Mouse (Mus musculus) hindbrain, embryonic 13.5 days (tissue): ENCODE results near the gene Polr3g. TPM values are rescaled to one million over a fixed set of nuclear protein-coding genes. Genes with fewer than 3 reads are reported as not detected.

Experiments
- ATAC-seq: fragments of 200-750 bp; cut with Nextera tagmentation; 2 replicates; pipeline ENCODE4 v1.8.0; 2017; ENCODE audit warnings: moderate TSS enrichment; ENCODE audit not compliant: low FRiP score
- H3K27ac ChIP-seq: fragments of 300-500 bp; sonication (generic); 2 replicates; pipeline ENCODE4 v1.5.1; 2015; ENCODE audit warnings: inconsistent platforms, mild to moderate bottlenecking, moderate library complexity
- H3K27me3 ChIP-seq: fragments of 300-500 bp; sonication (generic); 2 replicates; pipeline ENCODE4 v1.6.1; 2015; ENCODE audit warnings: mild to moderate bottlenecking, inconsistent platforms
- H3K36me3 ChIP-seq: fragments of 300-500 bp; sonication (generic); 2 replicates; pipeline ENCODE4 v1.6.1; 2015; ENCODE audit warnings: mild to moderate bottlenecking, inconsistent platforms
- H3K4me1 ChIP-seq: fragments of 300-500 bp; sonication (generic); replicated peaks from 2 replicates; pipeline ENCODE4 v1.6.1; 2015; ENCODE audit warnings: inconsistent platforms
- H3K4me2 ChIP-seq: fragments of 300-500 bp; sonication (generic); 2 replicates; pipeline ENCODE4 v1.6.1; 2015; ENCODE audit warnings: inconsistent platforms, mild to moderate bottlenecking, moderate library complexity
- H3K4me3 ChIP-seq: fragments of 300-500 bp; sonication (generic); 2 replicates; pipeline ENCODE4 v1.5.1; 2015; ENCODE audit warnings: mild to moderate bottlenecking, inconsistent platforms
- H3K9ac ChIP-seq: fragments of 300-500 bp; sonication (generic); 2 replicates; pipeline ENCODE4 v1.6.1; 2015; ENCODE audit warnings: mild to moderate bottlenecking, inconsistent platforms
- H3K9me3 ChIP-seq: fragments of 300-500 bp; sonication (generic); 2 replicates; pipeline ENCODE4 v1.6.1; 2016; ENCODE audit warnings: inconsistent platforms
- WGBS: fragments of 180-500 bp; shearing (Covaris S2); methylation state at CpG from one replicate; pipeline ENCODE4 v1.1.7; 2015; 5-methylcytosine and 5-hydroxymethylcytosine counted together
- polyA plus RNA-seq: library from polyadenylated mRNA; unstranded; fragments of >200 nt; fragmentation: Nextera tagmentation; extraction: Ambion mirVana; gene quantifications from 2 replicates; pipeline ENCODE4 v1.2.1, GENCODE M21; 2015

Polr3g gene
- polyA plus RNA-seq, 1 experiment from 2014 or later: 4.2 TPM

GRCm38 (mm10) chr13:81713896-81714295 is 3.1 kb upstream of the Polr3g start:
- no peaks in the 10 kb centered on the region for H3K27me3 ChIP-seq
- H3K9me3 ChIP-seq: no peaks in the 10 kb centered on the region
- H3K9ac ChIP-seq: no peak overlapping the region
- no peak overlapping the region for H3K4me3 ChIP-seq
- H3K4me2 ChIP-seq: no peak overlapping the region
- 97% methylated on average over 1 of the region's 1 CpGs for WGBS
- no peak for ATAC-seq
- H3K36me3 ChIP-seq: no peaks in the 10 kb centered on the region
- peaks cover 21% of the 10 kb centered on the region for H3K4me1 ChIP-seq
- H3K27ac ChIP-seq: no peak overlapping the region

- WGBS: under 1% methylated on average over 42 of the region's 42 CpGs
- peak overlapping the region; percentile 85 for H3K9ac ChIP-seq
- ATAC-seq: peak; percentile 55
- no peaks in the 10 kb centered on the region for H3K36me3 ChIP-seq
- no peaks in the 10 kb centered on the region for H3K9me3 ChIP-seq
- peak overlapping the region; percentile 85 for H3K4me3 ChIP-seq
- peaks cover 21% of the 10 kb centered on the region for H3K4me1 ChIP-seq
- peak overlapping the region; percentile 94 for H3K4me2 ChIP-seq
- H3K27ac ChIP-seq: peak overlapping the region; percentile 94
- no peaks in the 10 kb centered on the region for H3K27me3 ChIP-seq
Observed at GRCm38 (mm10) chr13:81711546-81712371, 946 bp upstream of the Polr3g start.

GRCm38 (mm10) chr13:81710266-81710665 is 547 bp downstream of the Polr3g start:
- Histone ChIP-seq H3K27ac (no peak overlapping the region), H3K36me3 (no peaks in the 10 kb centered on the region), H3K27me3 (no peaks in the 10 kb centered on the region), H3K4me1 (peaks cover 21% of the 10 kb centered on the region), H3K9me3 (no peaks in the 10 kb centered on the region), H3K4me3 (peak overlapping the region; percentile 85), H3K4me2 (peak overlapping the region; percentile 94), H3K9ac (peak overlapping the region; percentile 85)
- under 1% methylated on average over 7 of the region's 7 CpGs for WGBS
- ATAC-seq: no peak

- WGBS: 31% methylated on average over 4 of the region's 4 CpGs
- Histone ChIP-seq H3K27ac (no peak overlapping the region), H3K27me3 (no peaks in the 10 kb centered on the region), H3K36me3 (no peaks in the 10 kb centered on the region), H3K4me3 (peak overlapping the region; percentile 85), H3K9me3 (no peaks in the 10 kb centered on the region), H3K4me2 (peak overlapping the region; percentile 94), H3K4me1 (peaks cover 21% of the 10 kb centered on the region), H3K9ac (no peak overlapping the region)
- ATAC-seq: no peak
Observed at GRCm38 (mm10) chr13:81709805-81710204, 1.0 kb downstream of the Polr3g start.

- Histone ChIP-seq H3K4me1 (peaks cover 8% of the 10 kb centered on the region), H3K36me3 (no peaks in the 10 kb centered on the region), H3K27ac (no peak overlapping the region), H3K9ac (no peak overlapping the region), H3K4me3 (no peak overlapping the region), H3K27me3 (no peaks in the 10 kb centered on the region), H3K4me2 (no peak overlapping the region), H3K9me3 (no peaks in the 10 kb centered on the region)
- no peak for ATAC-seq
- 95% methylated on average over 5 of the region's 5 CpGs for WGBS
Observed at GRCm38 (mm10) chr13:81706311-81706710, 4.5 kb downstream of the Polr3g start.

GRCm38 (mm10) chr13:81703621-81704020 is 7.2 kb downstream of the Polr3g start:
- no peaks in the 10 kb centered on the region for H3K36me3 ChIP-seq
- no peak for ATAC-seq
- WGBS: 84% methylated on average over 9 of the region's 9 CpGs
- no peak overlapping the region for H3K9ac ChIP-seq
- H3K9me3 ChIP-seq: no peaks in the 10 kb centered on the region
- no peaks in the 10 kb centered on the region for H3K4me1 ChIP-seq
- no peaks in the 10 kb centered on the region for H3K27me3 ChIP-seq
- no peak overlapping the region for H3K4me2 ChIP-seq
- H3K27ac ChIP-seq: no peak overlapping the region
- H3K4me3 ChIP-seq: no peak overlapping the region

GRCm38 (mm10) chr13:81703148-81703547 is 7.7 kb downstream of the Polr3g start:
- Histone ChIP-seq H3K4me1 (no peaks in the 10 kb centered on the region), H3K27me3 (no peaks in the 10 kb centered on the region), H3K9me3 (no peaks in the 10 kb centered on the region), H3K27ac (no peak overlapping the region), H3K4me2 (no peak overlapping the region), H3K9ac (no peak overlapping the region), H3K4me3 (no peak overlapping the region), H3K36me3 (0 out of 2 replicates have a peak, but pooled peaks cover 3% of the 10 kb centered on the region)
- no peak for ATAC-seq
- 68% methylated on average over 7 of the region's 7 CpGs for WGBS

- Histone ChIP-seq H3K9me3 (no peaks in the 10 kb centered on the region), H3K4me2 (no peak overlapping the region), H3K27ac (no peak overlapping the region), H3K27me3 (no peaks in the 10 kb centered on the region), H3K9ac (no peak overlapping the region), H3K4me3 (no peak overlapping the region), H3K36me3 (peaks cover 6% of the 10 kb centered on the region), H3K4me1 (no peaks in the 10 kb centered on the region; the same call in 1 of the 2 replicates)
- WGBS: 93% methylated on average over 12 of the region's 12 CpGs
- no peak for ATAC-seq
Observed at GRCm38 (mm10) chr13:81694446-81694845, 16.4 kb downstream of the Polr3g start.

GRCm38 (mm10) chr13:81691606-81692005 is 19.2 kb downstream of the Polr3g start:
- H3K4me1 ChIP-seq: no peaks in the 10 kb centered on the region; the same call in 1 of the 2 replicates
- no peak overlapping the region; the same call in 1 of the 2 replicates for H3K4me2 ChIP-seq
- H3K4me3 ChIP-seq: no peak overlapping the region
- 43% methylated on average over 9 of the region's 9 CpGs for WGBS
- no peak overlapping the region; the same call in 1 of the 2 replicates for H3K27ac ChIP-seq
- ATAC-seq: peak; percentile 80
- no peaks in the 10 kb centered on the region for H3K27me3 ChIP-seq
- H3K9me3 ChIP-seq: no peaks in the 10 kb centered on the region
- H3K36me3 ChIP-seq: no peaks in the 10 kb centered on the region
- H3K9ac ChIP-seq: no peak overlapping the region

GRCm38 (mm10) chr13:81690477-81690876 is 20.3 kb downstream of the Polr3g start:
- no peak for ATAC-seq

GRCm38 (mm10) chr13:81689587-81689986 is 21.2 kb downstream of the Polr3g start:
- H3K4me1 ChIP-seq: no peaks in the 10 kb centered on the region; the same call in 1 of the 2 replicates
- WGBS: 94% methylated on average over 3 of the region's 3 CpGs
- no peak overlapping the region for H3K4me3 ChIP-seq
- H3K9ac ChIP-seq: no peak overlapping the region
- peak; percentile 53; the same call in 1 of the 2 replicates for ATAC-seq
- no peak overlapping the region for H3K4me2 ChIP-seq
- H3K27me3 ChIP-seq: no peaks in the 10 kb centered on the region
- H3K27ac ChIP-seq: no peak overlapping the region
- no peaks in the 10 kb centered on the region for H3K9me3 ChIP-seq
- H3K36me3 ChIP-seq: no peaks in the 10 kb centered on the region

More at GRCm38 (mm10) chr13:81690477-81690876, 20.3 kb downstream of the Polr3g start:
- Histone ChIP-seq H3K4me1 (no peaks in the 10 kb centered on the region; the same call in 1 of the 2 replicates), H3K27ac (no peak overlapping the region), H3K9ac (no peak overlapping the region), H3K4me3 (no peak overlapping the region), H3K27me3 (no peaks in the 10 kb centered on the region), H3K4me2 (no peak overlapping the region), H3K36me3 (no peaks in the 10 kb centered on the region), H3K9me3 (no peaks in the 10 kb centered on the region)
- 85% methylated on average over 10 of the region's 10 CpGs for WGBS

GRCm38 (mm10) chr13:81684884-81685283 is 25.9 kb downstream of the Polr3g start:
- Histone ChIP-seq H3K4me3 (no peak overlapping the region), H3K4me1 (no peaks in the 10 kb centered on the region), H3K27ac (no peak overlapping the region), H3K9me3 (no peaks in the 10 kb centered on the region), H3K4me2 (no peak overlapping the region), H3K9ac (no peak overlapping the region), H3K27me3 (no peaks in the 10 kb centered on the region), H3K36me3 (no peaks in the 10 kb centered on the region)
- 93% methylated on average over 3 of the region's 3 CpGs for WGBS
- no peak for ATAC-seq

GRCm38 (mm10) chr13:81684258-81684657 is 26.6 kb downstream of the Polr3g start:
- no peak overlapping the region for H3K27ac ChIP-seq
- H3K9ac ChIP-seq: no peak overlapping the region
- no peak for ATAC-seq
- H3K4me1 ChIP-seq: no peaks in the 10 kb centered on the region
- H3K36me3 ChIP-seq: no peaks in the 10 kb centered on the region
- WGBS: 94% methylated on average over 5 of the region's 5 CpGs
- no peak overlapping the region for H3K4me2 ChIP-seq
- H3K9me3 ChIP-seq: no peaks in the 10 kb centered on the region
- no peaks in the 10 kb centered on the region for H3K27me3 ChIP-seq
- no peak overlapping the region for H3K4me3 ChIP-seq
